Mouse (Mus musculus) layer of hippocampus, postnatal 14 days (tissue): ENCODE data around the gene Ltbp3. TPM values are rescaled to one million over a fixed set of nuclear protein-coding genes. Genes with fewer than 3 reads are reported as not detected.

Experiments
- DNase-seq, 2 experiments: peaks; one replicate each; pipeline ENCODE4 v3.0.0; 2021 to 2022; ENCODE audit warnings: low spot score in 2 of 2, mixed read lengths in 1 of 2
- total RNA-seq, 2 experiments: library from RNA; stranded (reverse); gene quantifications; 2 replicates each; pipeline ENCODE4 v1.2.3; 2021

Ltbp3 gene
- total RNA-seq, 2 experiments from 2014 or later: 24.7 to 32.7 TPM

GRCm38 (mm10) chr19:5803881-5804279, 63.2 kb downstream of the Ltbp3 start:
- DNase-seq: no peak

GRCm38 (mm10) chr19:5804371-5804899, 63.7 kb downstream of the Ltbp3 start:
- no peak for DNase-seq

GRCm38 (mm10) chr19:5806051-5806808, 65.5 kb downstream of the Ltbp3 start:
- no peak for DNase-seq

- DNase-seq: no peak
Measured at GRCm38 (mm10) chr19:5806809-5807205, 66.1 kb downstream of the Ltbp3 start.

- DNase-seq: no peak
Measured at GRCm38 (mm10) chr19:5807740-5808139, 67.0 kb downstream of the Ltbp3 start.

Other genes starting within 250 kb of the Ltbp3 start
- 1 to 10 TPM; 6.3 to 8.1 TPM for gene 1700020D05Rik, start 237.1 kb upstream of the Ltbp3 start, total RNA-seq
- 10 to 100 TPM; 70.5 to 74.2 TPM for gene Snx32, start 230.4 kb upstream of the Ltbp3 start, total RNA-seq
- not detected for gene Ovol1, start 180.3 kb upstream of the Ltbp3 start, total RNA-seq
- gene Ap5b1, start 172.9 kb upstream of the Ltbp3 start, total RNA-seq: 1 to 10 TPM; 7.1 to 8.8 TPM
- 10 to 100 TPM; 84.4 to 90.5 TPM for gene Rnaseh2c, start 139.0 kb upstream of the Ltbp3 start, total RNA-seq
- gene Kat5, start 130.7 kb upstream of the Ltbp3 start, total RNA-seq: 10 to 100 TPM; 83.3 to 83.5 TPM
- gene Rela, start 103.4 kb upstream of the Ltbp3 start, total RNA-seq: 10 to 100 TPM; 21.0 to 26.7 TPM
- 10 to 100 TPM; 22.8 to 26.1 TPM for gene Sipa1, start 77.2 kb upstream of the Ltbp3 start, total RNA-seq
- 10 to 100 TPM; 16.1 to 17.0 TPM for gene Map3k11, start 52.2 kb upstream of the Ltbp3 start, total RNA-seq
- 10 to 100 TPM; 66.3 to 72.2 TPM for gene Pcnx3, start 52.0 kb upstream of the Ltbp3 start, total RNA-seq
- gene Kcnk7, start 36.5 kb upstream of the Ltbp3 start, total RNA-seq: not detected
- 10 to 100 TPM; 15.6 to 20.1 TPM for gene Ehbp1l1, start 14.6 kb upstream of the Ltbp3 start, total RNA-seq
- gene Fam89b, start 11.3 kb upstream of the Ltbp3 start, total RNA-seq: 10 to 100 TPM; 32.1 to 41.1 TPM
- gene Scyl1, start 30.5 kb downstream of the Ltbp3 start, total RNA-seq: 10 to 100 TPM; 73.6 to 75.1 TPM
- gene Frmd8, start 134.4 kb downstream of the Ltbp3 start, total RNA-seq: 10 to 100 TPM; 19.8 to 20.1 TPM
- gene Slc25a45, start 136.9 kb downstream of the Ltbp3 start, total RNA-seq: 1 to 10 TPM; 3.6 to 3.7 TPM
- gene Tigd3, start 153.2 kb downstream of the Ltbp3 start, total RNA-seq: 1 to 10 TPM; 3.4 to 4.2 TPM
- 10 to 100 TPM; 78.1 to 92.3 TPM for gene Dpf2, start 172.1 kb downstream of the Ltbp3 start, total RNA-seq
- gene Cdc42ep2, start 183.9 kb downstream of the Ltbp3 start, total RNA-seq: 1 to 10 TPM; 4.7 to 5.7 TPM
- 1 to 10 TPM; 8.0 to 10.0 TPM for gene Pola2, start 223.3 kb downstream of the Ltbp3 start, total RNA-seq
- gene Slc22a20, start 245.2 kb downstream of the Ltbp3 start, total RNA-seq: not detected